Mouse (Mus musculus) heart, embryonic 15.5 days (tissue): Measurements from ENCODE around the gene Gast. TPM values are rescaled to one million over a fixed set of nuclear protein-coding genes. Genes with fewer than 3 reads are reported as not detected.

Experiments
- ATAC-seq: fragments of 200-750 bp; cut with Nextera tagmentation; replicated peaks from 2 replicates; pipeline ENCODE4 v1.8.0; 2017; ENCODE audit warnings: low read depth, moderate TSS enrichment; ENCODE audit not compliant: insufficient number of reproducible peaks, insufficient read depth, low FRiP score
- H3K27ac ChIP-seq: fragments of 300-500 bp; sonication (generic); 2 replicates; pipeline ENCODE4 v1.5.1; 2015; ENCODE audit warnings: mild to moderate bottlenecking, inconsistent platforms
- H3K27me3 ChIP-seq: fragments of 300-500 bp; sonication (generic); 2 replicates; pipeline ENCODE4 v1.6.1; 2015; ENCODE audit warnings: inconsistent platforms
- H3K36me3 ChIP-seq: fragments of 300-500 bp; sonication (generic); 2 replicates; pipeline ENCODE4 v1.6.1; 2015; ENCODE audit warnings: mild to moderate bottlenecking, inconsistent platforms
- H3K4me1 ChIP-seq: fragments of 300-500 bp; sonication (generic); replicated peaks from 2 replicates; pipeline ENCODE4 v1.6.1; 2015; ENCODE audit warnings: inconsistent platforms
- H3K4me2 ChIP-seq: fragments of 300-500 bp; sonication (generic); 2 replicates; pipeline ENCODE4 v1.6.1; 2015; ENCODE audit warnings: inconsistent platforms, mild to moderate bottlenecking, moderate library complexity
- H3K4me3 ChIP-seq: fragments of 300-500 bp; sonication (generic); 2 replicates; pipeline ENCODE4 v1.5.1; 2015; ENCODE audit warnings: mild to moderate bottlenecking, inconsistent platforms
- H3K9ac ChIP-seq: fragments of 300-500 bp; sonication (generic); 2 replicates; pipeline ENCODE4 v1.6.1; 2015; ENCODE audit warnings: mild to moderate bottlenecking, inconsistent platforms
- H3K9me3 ChIP-seq: fragments of 300-500 bp; sonication (generic); replicated peaks from 2 replicates; pipeline ENCODE4 v1.6.1; 2016; ENCODE audit warnings: inconsistent platforms
- WGBS: fragments of 180-500 bp; shearing (Covaris S2); methylation state at CpG from one replicate; pipeline ENCODE4 v1.1.7; 2015; ENCODE audit warnings: mixed read lengths; 5-methylcytosine and 5-hydroxymethylcytosine counted together
- polyA plus RNA-seq: library from polyadenylated mRNA; unstranded; fragments of >200 nt; fragmentation: Nextera tagmentation; extraction: Ambion mirVana; gene quantifications from 2 replicates; pipeline ENCODE4 v1.2.1, GENCODE M21; 2015

Gast gene
- polyA plus RNA-seq, 1 experiment from 2014 or later, result not detected

GRCm38 (mm10) chr11:100362979-100363562 lies 28.9 kb downstream of the Gast start:
- Histone ChIP-seq H3K9ac (no peak overlapping the region), H3K4me2 (no peak overlapping the region), H3K4me3 (no peak overlapping the region), H3K27me3 (peaks cover 28% of the 10 kb centered on the region), H3K4me1 (peaks cover 7% of the 10 kb centered on the region), H3K36me3 (no peaks in the 10 kb centered on the region), H3K27ac (no peak overlapping the region), H3K9me3 (no peaks in the 10 kb centered on the region)
- peak; percentile 42; the same call in 1 of the 2 replicates for ATAC-seq
- WGBS, result 16% methylated on average over 12 of the region's 12 CpGs

GRCm38 (mm10) chr11:100369145-100369544 lies 34.9 kb downstream of the Gast start:
- H3K36me3 ChIP-seq, result peaks cover 43% of the 10 kb centered on the region

GRCm38 (mm10) chr11:100369822-100370221 lies 35.6 kb downstream of the Gast start:
- Histone ChIP-seq H3K4me1 (peaks cover 10% of the 10 kb centered on the region; the same call in 1 of the 2 replicates), H3K9ac (no peak overlapping the region), H3K27ac (no peak overlapping the region), H3K4me3 (no peak overlapping the region), H3K36me3 (peaks cover 47% of the 10 kb centered on the region), H3K9me3 (no peaks in the 10 kb centered on the region), H3K27me3 (no peaks in the 10 kb centered on the region), H3K4me2 (no peak overlapping the region)
- WGBS, result 54% methylated on average over 8 of the region's 8 CpGs
- no peak for ATAC-seq

More at GRCm38 (mm10) chr11:100369145-100369544, 34.9 kb downstream of the Gast start:
- ATAC-seq, result no peak
- Histone ChIP-seq H3K9me3 (no peaks in the 10 kb centered on the region), H3K4me3 (no peak overlapping the region), H3K27ac (no peak overlapping the region), H3K9ac (no peak overlapping the region), H3K4me1 (peaks cover 10% of the 10 kb centered on the region; the same call in 1 of the 2 replicates), H3K4me2 (no peak overlapping the region), H3K27me3 (0 out of 2 replicates have a peak, but pooled peaks cover under 1% of the 10 kb centered on the region)
- WGBS, result 56% methylated on average over 7 of the region's 7 CpGs

GRCm38 (mm10) chr11:100371981-100372558 lies 37.9 kb downstream of the Gast start:
- no peak for ATAC-seq
- peaks cover 10% of the 10 kb centered on the region; the same call in 1 of the 2 replicates for H3K4me1 ChIP-seq
- no peak overlapping the region for H3K9ac ChIP-seq

GRCm38 (mm10) chr11:100375127-100375526 lies 40.9 kb downstream of the Gast start:
- no peak for ATAC-seq
- H3K27me3 ChIP-seq, result no peaks in the 10 kb centered on the region
- no peak overlapping the region for H3K27ac ChIP-seq
- WGBS, result 86% methylated on average over 9 of the region's 9 CpGs
- peaks cover 2% of the 10 kb centered on the region; the same call in 1 of the 2 replicates for H3K4me1 ChIP-seq
- H3K4me2 ChIP-seq, result no peak overlapping the region
- peaks cover 93% of the 10 kb centered on the region for H3K36me3 ChIP-seq
- H3K9ac ChIP-seq, result no peak overlapping the region
- H3K4me3 ChIP-seq, result no peak overlapping the region
- H3K9me3 ChIP-seq, result no peaks in the 10 kb centered on the region

More at GRCm38 (mm10) chr11:100371981-100372558, 37.9 kb downstream of the Gast start:
- no peak overlapping the region for H3K4me2 ChIP-seq
- peaks cover 68% of the 10 kb centered on the region for H3K36me3 ChIP-seq
- H3K27ac ChIP-seq, result no peak overlapping the region
- no peaks in the 10 kb centered on the region for H3K9me3 ChIP-seq
- H3K27me3 ChIP-seq, result no peaks in the 10 kb centered on the region
- H3K4me3 ChIP-seq, result no peak overlapping the region
- WGBS, result 90% methylated on average over 7 of the region's 8 CpGs

- H3K9ac ChIP-seq, result no peak overlapping the region
- no peak overlapping the region for H3K4me2 ChIP-seq
- no peaks in the 10 kb centered on the region for H3K4me1 ChIP-seq
- 64% methylated on average over 4 of the region's 4 CpGs for WGBS
- ATAC-seq, result no peak
- peaks cover 93% of the 10 kb centered on the region for H3K36me3 ChIP-seq
- H3K4me3 ChIP-seq, result no peak overlapping the region
- H3K27me3 ChIP-seq, result no peaks in the 10 kb centered on the region
- no peak overlapping the region; the same call in 1 of the 2 replicates for H3K27ac ChIP-seq
- no peaks in the 10 kb centered on the region for H3K9me3 ChIP-seq
These were observed 41.8 kb downstream of the Gast start for GRCm38 (mm10) chr11:100376005-100376404.

GRCm38 (mm10) chr11:100376746-100377389 lies 42.7 kb downstream of the Gast start:
- Histone ChIP-seq H3K9ac (no peak overlapping the region), H3K9me3 (no peaks in the 10 kb centered on the region), H3K36me3 (peaks cover 93% of the 10 kb centered on the region), H3K4me1 (no peaks in the 10 kb centered on the region), H3K27ac (no peak overlapping the region; the same call in 1 of the 2 replicates), H3K4me3 (no peak overlapping the region), H3K27me3 (no peaks in the 10 kb centered on the region), H3K4me2 (no peak overlapping the region)
- WGBS, result 90% methylated on average over 21 of the region's 21 CpGs
- ATAC-seq, result no peak

GRCm38 (mm10) chr11:100377989-100378388 lies 43.8 kb downstream of the Gast start:
- no peaks in the 10 kb centered on the region for H3K27me3 ChIP-seq
- 91% methylated on average over 14 of the region's 14 CpGs for WGBS
- H3K4me3 ChIP-seq, result no peak overlapping the region
- peaks cover 92% of the 10 kb centered on the region for H3K36me3 ChIP-seq
- H3K27ac ChIP-seq, result no peak overlapping the region
- no peak for ATAC-seq
- H3K9ac ChIP-seq, result no peak overlapping the region
- no peak overlapping the region for H3K4me2 ChIP-seq
- no peaks in the 10 kb centered on the region for H3K9me3 ChIP-seq
- no peaks in the 10 kb centered on the region for H3K4me1 ChIP-seq

GRCm38 (mm10) chr11:100378446-100378845 lies 44.2 kb downstream of the Gast start:
- Histone ChIP-seq H3K9ac (no peak overlapping the region), H3K4me1 (no peaks in the 10 kb centered on the region), H3K27ac (no peak overlapping the region), H3K36me3 (peaks cover 92% of the 10 kb centered on the region), H3K4me3 (no peak overlapping the region), H3K4me2 (no peak overlapping the region), H3K9me3 (no peaks in the 10 kb centered on the region), H3K27me3 (no peaks in the 10 kb centered on the region)
- 87% methylated on average over 5 of the region's 5 CpGs for WGBS
- ATAC-seq, result no peak

- no peaks in the 10 kb centered on the region for H3K9me3 ChIP-seq
- no peak for ATAC-seq
- WGBS, result 80% methylated on average over 4 of the region's 4 CpGs
- no peaks in the 10 kb centered on the region for H3K4me1 ChIP-seq
- H3K27ac ChIP-seq, result no peak overlapping the region
- no peak overlapping the region for H3K4me2 ChIP-seq
- H3K4me3 ChIP-seq, result no peak overlapping the region
- no peaks in the 10 kb centered on the region for H3K27me3 ChIP-seq
- H3K36me3 ChIP-seq, result peaks cover 92% of the 10 kb centered on the region
- H3K9ac ChIP-seq, result no peak overlapping the region
These were observed 45.1 kb downstream of the Gast start for GRCm38 (mm10) chr11:100379311-100379710.

- WGBS, result 83% methylated on average over 6 of the region's 6 CpGs
- H3K4me1 ChIP-seq, result peaks cover 17% of the 10 kb centered on the region
- H3K27ac ChIP-seq, result no peak overlapping the region
- H3K4me2 ChIP-seq, result no peak overlapping the region
- H3K27me3 ChIP-seq, result no peaks in the 10 kb centered on the region
- no peak for ATAC-seq
- H3K4me3 ChIP-seq, result no peak overlapping the region
- peaks cover 82% of the 10 kb centered on the region for H3K36me3 ChIP-seq
- H3K9ac ChIP-seq, result no peak overlapping the region
- H3K9me3 ChIP-seq, result no peaks in the 10 kb centered on the region
These were observed 48.5 kb downstream of the Gast start for GRCm38 (mm10) chr11:100382682-100383081.
